Mouse (Mus musculus): ENCODE measurements around the gene Zmiz2.

DNA sequence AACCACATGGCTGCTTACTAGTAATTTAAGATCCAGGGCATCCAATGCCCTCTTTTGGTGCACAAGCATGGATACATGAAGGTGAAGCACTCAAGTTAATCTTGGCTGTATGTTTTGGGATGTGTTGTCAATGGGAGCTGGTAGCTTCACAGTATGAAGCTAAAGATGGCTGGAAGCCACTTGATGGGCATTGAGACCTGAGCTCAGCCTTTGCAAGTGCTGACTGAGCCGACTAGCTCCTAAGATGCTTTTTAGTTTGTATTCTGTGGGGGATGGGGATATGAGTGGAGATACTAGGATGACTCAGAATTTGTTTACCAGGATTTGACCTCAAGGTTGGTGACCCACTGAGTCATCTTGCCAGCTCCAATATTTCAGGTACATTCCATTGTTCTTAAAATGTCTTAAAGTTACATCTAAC is 31.4 kb downstream of the Zmiz2 start:
- TF ChIP-seq CTCF (conservative IDR thresholded peaks at IDR 0.05 in 1 of 2, IDR thresholded peaks at IDR 0.05 in 1 of 2; ENCODE audit: low read depth in 2 of 2, low read length in 2 of 2) (no peak), EP300 (IDR thresholded peaks at IDR 0.05; ENCODE audit: low read length) (0 out of 2 replicates have a peak, but pooled peaks have one; percentile 34), RCOR1 (conservative IDR thresholded peaks at IDR 0.05; ENCODE audit: low read depth, low read length) (peak; percentile 31; the same call in 1 of the 2 replicates), ZNF384 (IDR thresholded peaks at IDR 0.05; ENCODE audit: low read depth, low read length) (no peak), CHD1 (IDR thresholded peaks at IDR 0.05; ENCODE audit: low read depth, low read length) (no peak), USF2 (conservative IDR thresholded peaks at IDR 0.05; ENCODE audit: low read depth, low read length) (0 out of 2 replicates have a peak, but pooled peaks have one; percentile 19)
